ENCODE assay signal across 21 mouse cellular contexts in the genomic region with DNA sequence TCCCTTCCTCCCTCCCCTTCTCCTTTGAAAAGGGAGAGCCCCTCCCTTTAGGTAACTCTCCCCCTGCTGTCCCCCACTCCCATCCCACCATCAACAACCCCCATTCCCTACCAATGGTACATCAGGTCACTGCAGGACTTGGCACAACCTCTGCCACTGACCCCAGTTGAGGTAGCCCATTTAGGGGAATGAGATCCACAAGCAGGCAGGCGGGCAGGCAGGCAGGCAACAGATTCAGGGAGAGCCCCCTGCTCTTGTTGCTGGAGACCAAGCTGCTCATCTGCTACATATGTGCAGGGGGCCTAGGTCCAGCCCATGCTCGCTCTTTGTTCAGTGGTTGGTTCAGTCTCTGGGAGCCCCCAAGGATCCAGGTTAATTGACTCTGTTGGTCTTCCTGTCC. TPM values are rescaled to one million over a fixed set of nuclear protein-coding genes. Genes with fewer than 3 reads are reported as not detected.
"Had no signal": no experiment of that assay in that cellular context is flagged by ENCODE, and none has a peak within 500 bp of the region (broad histone marks: within the 10 kb centered on the region; RNA-seq: fewer than 3 reads in every experiment).

No protein-coding gene starts in this region.

- DNase-seq: left cerebral cortex, postnatal 4 days; liver; liver, embryonic 13.5 days; liver, postnatal 0 days; lung, adult 18-20 months; lung, adult 2 months; lung, embryonic 14.5 days; lung, postnatal 10 days; lung, postnatal 14 days; lung, postnatal 36 days; lung, postnatal 4 days; midbrain, embryonic 14.5 days had no signal

RNA-seq across cellular contexts. Expression of gene Olfr49, which starts 8.3 kb away (rescaled TPM):
- total RNA-seq: left cerebral cortex, postnatal 10 days; left cerebral cortex, postnatal 14 days; left cerebral cortex, postnatal 25 days; left cerebral cortex, postnatal 36 days; left cerebral cortex, postnatal 4 days; liver, adult 2 months; megakaryocyte progenitor cell, adult 5-6 weeks; megakaryocyte-erythroid progenitor cell, adult 5-6 weeks; midbrain, postnatal 0 days; monocyte, adult 5-6 weeks had no signal
